Mouse (Mus musculus) lung, adult 2 months (tissue): Measurements from ENCODE around the gene Mat1a. TPM values are rescaled to one million over a fixed set of nuclear protein-coding genes. Genes with fewer than 3 reads are reported as not detected.

Experiments used
- DNase-seq: peaks from one replicate; pipeline ENCODE4 v3.0.0; 2022
- H3K4me1 ChIP-seq: fragments of 200-500 bp; 2 replicates; pipeline ENCODE4 v1.6.1; 2011; ENCODE audit warnings: low read length; ENCODE audit not compliant: control insufficient read depth, insufficient read depth
- H3K4me3 ChIP-seq: fragments of 200-500 bp; replicated peaks from 2 replicates; pipeline ENCODE3; 2011; ENCODE audit warnings: low read depth, mild to moderate bottlenecking, control low read depth, low read length; ENCODE audit errors: extremely low read depth
- CTCF ChIP-seq: fragments of 200-500 bp; IDR thresholded peaks from 2 replicates; pipeline ENCODE4 v1.5.1; 2011; ENCODE audit warnings: mild to moderate bottlenecking, low read length, control low read depth; ENCODE audit not compliant: insufficient read depth
- POLR2A ChIP-seq: fragments of 200-500 bp; IDR thresholded peaks from 2 replicates; pipeline ENCODE4 v1.6.1; 2011; ENCODE audit warnings: low read depth, mild to moderate bottlenecking, control low read depth, low read length, borderline replicate concordance; ENCODE audit errors: extremely low read depth
- WGBS: fragments of 180-500 bp; shearing (Covaris S2); methylation state at CpG from one replicate; pipeline ENCODE4 v1.1.7; 2018; 5-methylcytosine and 5-hydroxymethylcytosine counted together
- polyA plus RNA-seq: library from polyadenylated mRNA; depleted of rRNA; stranded (reverse); fragments of >200 nt; gene quantifications from 2 replicates; pipeline ENCODE4 v1.2.3, GENCODE M21; 2012

Gene Mat1a
- polyA plus RNA-seq, 1 experiment: 6.0 TPM

- peak; percentile 21 for DNase-seq
- no peaks in the 10 kb centered on the region for H3K4me1 ChIP-seq
- WGBS: 42% methylated on average over 8 of the region's 8 CpGs
- TF ChIP-seq POLR2A (no peak), CTCF (peak; percentile 25; the same call in 1 of the 2 replicates)
- no peak overlapping the region for H3K4me3 ChIP-seq
Measured at GRCm38 (mm10) chr14:41090777-41091176, 14.1 kb upstream of the Mat1a start.

DNA sequence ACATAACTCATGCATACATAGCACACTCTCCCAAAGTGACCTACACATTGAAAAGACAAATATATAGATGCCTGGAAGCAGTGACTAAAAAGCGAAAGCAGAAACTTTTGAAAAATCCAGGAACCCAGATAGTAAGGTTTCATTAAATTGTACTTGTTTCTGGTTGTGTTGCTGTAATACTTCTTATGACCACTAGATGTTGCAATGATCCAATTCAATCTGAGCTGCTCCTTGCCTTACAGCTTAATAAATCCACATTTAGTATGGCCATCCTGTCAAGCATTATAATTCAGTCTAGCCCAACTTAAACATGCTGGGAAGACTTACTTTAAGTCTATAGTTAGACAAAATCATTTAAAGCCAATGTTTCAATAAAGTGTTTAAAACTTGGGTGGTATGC is 10.7 kb upstream of the Mat1a start:
- H3K4me1 ChIP-seq: no peaks in the 10 kb centered on the region
- H3K4me3 ChIP-seq: no peak overlapping the region
- 47% methylated on average over 1 of the region's 1 CpGs for WGBS
- no peak for DNase-seq
- TF ChIP-seq POLR2A (no peak), CTCF (peak; percentile 58)

DNA sequence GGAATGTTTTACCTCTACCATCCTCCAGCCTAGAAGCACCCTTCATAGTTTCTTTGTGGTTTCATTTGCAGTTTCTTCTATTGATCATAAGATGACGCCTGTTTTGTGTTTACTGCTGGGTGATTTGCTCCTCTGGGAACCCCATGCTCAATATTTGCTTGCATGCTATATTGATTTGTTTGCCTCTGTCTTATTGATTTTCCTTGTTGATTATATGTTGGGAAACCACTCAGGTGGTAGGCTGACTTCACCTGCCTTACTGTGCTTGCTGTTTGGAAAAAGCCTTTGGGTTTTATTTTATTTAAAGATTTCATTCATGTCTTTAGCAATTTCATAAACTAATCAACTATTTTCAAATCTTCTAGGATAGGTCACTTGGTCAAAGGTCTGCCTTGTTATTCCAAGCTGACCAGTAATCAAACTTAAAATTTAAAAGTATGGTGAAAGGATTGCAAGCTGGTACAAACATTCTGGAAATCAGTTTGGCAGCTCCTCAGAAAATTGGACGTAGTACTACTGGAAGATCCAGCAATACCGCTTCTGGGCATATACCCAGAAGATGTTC is 8.5 kb upstream of the Mat1a start:
- TF ChIP-seq CTCF (no peak), POLR2A (no peak)
- WGBS: 78% methylated on average over 3 of the region's 3 CpGs
- Histone ChIP-seq H3K4me3 (no peak overlapping the region), H3K4me1 (no peaks in the 10 kb centered on the region)
- DNase-seq: no peak

DNA sequence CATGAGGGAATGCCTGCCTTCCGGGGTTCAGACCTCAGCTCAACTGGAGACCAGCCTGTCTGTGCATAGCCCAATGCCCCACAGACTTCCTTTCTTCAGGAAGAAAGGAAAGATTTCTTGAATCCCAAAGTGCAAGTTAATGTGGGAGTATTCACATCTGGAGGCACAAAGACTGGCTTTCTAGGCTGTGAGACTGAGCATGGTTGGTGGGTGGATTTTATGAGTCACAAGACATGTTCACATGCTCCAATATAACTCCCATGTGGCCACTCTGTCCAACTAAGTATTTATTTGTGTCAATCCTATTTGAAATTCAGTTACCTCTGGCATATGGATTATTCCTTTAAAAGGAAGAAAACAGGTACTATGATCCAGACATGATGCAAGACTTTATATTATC is 6.1 kb upstream of the Mat1a start:
- TF ChIP-seq CTCF: no peak
- no peak for TF ChIP-seq POLR2A
- no peak for DNase-seq
- WGBS: 96% methylated on average over 1 of the region's 1 CpGs
- Histone ChIP-seq H3K4me1 (no peaks in the 10 kb centered on the region), H3K4me3 (no peak overlapping the region)

- no peak overlapping the region for H3K4me3 ChIP-seq
- DNase-seq: no peak
- TF ChIP-seq POLR2A (no peak), CTCF (no peak)
Measured at GRCm38 (mm10) chr14:41100712-41101111, 4.1 kb upstream of the Mat1a start.

GRCm38 (mm10) chr14:41101242-41101641 is 3.6 kb upstream of the Mat1a start:
- no peak overlapping the region for H3K4me3 ChIP-seq
- WGBS: 73% methylated on average over 5 of the region's 5 CpGs
- H3K4me1 ChIP-seq: no peaks in the 10 kb centered on the region
- DNase-seq: no peak
- no peak for TF ChIP-seq CTCF
- TF ChIP-seq POLR2A: no peak

More at GRCm38 (mm10) chr14:41100712-41101111, 4.1 kb upstream of the Mat1a start:
- no peaks in the 10 kb centered on the region for H3K4me1 ChIP-seq
- WGBS: 55% methylated on average over 3 of the region's 3 CpGs

GRCm38 (mm10) chr14:41102269-41102668 is 2.6 kb upstream of the Mat1a start:
- 31% methylated on average over 2 of the region's 2 CpGs for WGBS
- TF ChIP-seq POLR2A (no peak), CTCF (no peak)
- no peak for DNase-seq
- H3K4me3 ChIP-seq: no peak overlapping the region
- H3K4me1 ChIP-seq: no peaks in the 10 kb centered on the region

GRCm38 (mm10) chr14:41111031-41111668 is 6.3 kb downstream of the Mat1a start:
- DNase-seq: no peak
- Histone ChIP-seq H3K4me3 (no peak overlapping the region), H3K4me1 (no peaks in the 10 kb centered on the region)
- no peak for TF ChIP-seq CTCF
- TF ChIP-seq POLR2A: no peak
- WGBS: 75% methylated on average over 7 of the region's 7 CpGs

GRCm38 (mm10) chr14:41112944-41113343 is 8.1 kb downstream of the Mat1a start:
- H3K4me1 ChIP-seq: no peaks in the 10 kb centered on the region
- WGBS: 70% methylated on average over 4 of the region's 4 CpGs
- H3K4me3 ChIP-seq: no peak overlapping the region
- TF ChIP-seq POLR2A (no peak), CTCF (no peak)
- DNase-seq: no peak

GRCm38 (mm10) chr14:41116271-41116670 is 11.4 kb downstream of the Mat1a start:
- Histone ChIP-seq H3K4me1 (no peaks in the 10 kb centered on the region), H3K4me3 (no peak overlapping the region)
- TF ChIP-seq CTCF (no peak), POLR2A (no peak)
- no peak for DNase-seq
- 78% methylated on average over 3 of the region's 3 CpGs for WGBS
